Mouse (Mus musculus): ENCODE results near the gene Hsd17b13. TPM values are rescaled to one million over a fixed set of nuclear protein-coding genes. Genes with fewer than 3 reads are reported as not detected.

Hsd17b13 gene
- polyA plus RNA-seq, 1 experiment: 5.7 TPM

DNA sequence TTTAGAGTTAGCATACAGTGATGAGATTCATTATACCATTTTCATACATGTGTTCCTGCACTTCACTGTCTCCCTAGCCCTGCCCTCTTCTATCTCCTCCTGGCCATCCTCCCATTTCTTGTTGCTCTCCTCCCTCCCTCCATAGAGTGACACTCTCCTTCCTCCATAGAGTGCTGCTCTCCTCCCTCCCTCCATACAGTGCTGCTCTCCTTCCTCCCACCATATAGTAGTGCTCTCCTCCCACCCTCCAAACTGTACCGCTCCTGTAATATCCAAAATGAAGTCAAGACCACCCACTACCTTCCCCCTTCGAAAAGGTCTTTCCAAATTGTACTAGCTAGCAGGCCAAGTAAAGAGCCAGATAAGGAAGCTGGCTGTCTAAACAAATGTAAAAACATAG lies 53.5 kb downstream of the Hsd17b13 start:
- H3K4me3 ChIP-seq (ENCODE audit: low read depth, low read length): no peak overlapping the region
- no peak overlapping the region for H3K27ac ChIP-seq (ENCODE audit: insufficient read depth, low read depth, low read length)
- 75% methylated on average over 2 of the region's 2 CpGs for WGBS
- H3K36me3 ChIP-seq (ENCODE audit: control insufficient read depth, insufficient read depth, low read length): no peaks in the 10 kb centered on the region
- H3K27me3 ChIP-seq (ENCODE audit: control insufficient read depth, insufficient read depth, low read length): no peaks in the 10 kb centered on the region
- no peak for TF ChIP-seq CTCF (IDR thresholded peaks at IDR 0.05; ENCODE audit: extremely low read depth, insufficient read length, insufficient replicate concordance, low read depth, low read length)
- TF ChIP-seq POLR2A (IDR thresholded peaks at IDR 0.05; ENCODE audit: low read depth, low read length): no peak
- H3K4me1 ChIP-seq (ENCODE audit: control insufficient read depth, insufficient read depth, insufficient read length, low read length): no peaks in the 10 kb centered on the region

DNA sequence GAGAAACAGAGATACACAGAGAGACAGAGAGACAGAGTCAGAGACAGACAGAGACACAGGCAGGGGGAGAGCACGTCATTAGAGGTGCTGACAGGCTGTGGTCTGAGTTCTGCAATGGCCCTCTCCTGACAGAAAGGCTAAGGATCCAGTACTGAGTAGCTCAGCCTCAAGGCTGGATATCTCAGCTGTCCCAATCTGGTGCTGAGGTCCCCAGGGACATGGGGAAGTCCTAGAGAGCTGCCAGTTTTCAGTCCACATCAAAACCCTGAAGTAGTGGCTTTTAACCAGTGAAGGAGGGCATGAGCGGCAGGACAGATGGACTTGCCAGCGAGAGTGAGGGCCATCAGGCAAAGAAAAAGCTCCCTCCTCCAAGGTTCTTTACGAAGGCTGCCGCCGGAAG lies 54.1 kb downstream of the Hsd17b13 start:
- Histone ChIP-seq H3K4me1 (ENCODE audit: control insufficient read depth, insufficient read depth, insufficient read length, low read length) (no peaks in the 10 kb centered on the region), H3K27ac (ENCODE audit: insufficient read depth, low read depth, low read length) (no peak overlapping the region), H3K36me3 (ENCODE audit: control insufficient read depth, insufficient read depth, low read length) (no peaks in the 10 kb centered on the region), H3K4me3 (ENCODE audit: low read depth, low read length) (no peak overlapping the region), H3K27me3 (ENCODE audit: control insufficient read depth, insufficient read depth, low read length) (no peaks in the 10 kb centered on the region)
- WGBS: 38% methylated on average over 6 of the region's 6 CpGs
- TF ChIP-seq CTCF (IDR thresholded peaks at IDR 0.05; ENCODE audit: extremely low read depth, insufficient read length, insufficient replicate concordance, low read depth, low read length) (no peak), POLR2A (IDR thresholded peaks at IDR 0.05; ENCODE audit: low read depth, low read length) (no peak)

DNA sequence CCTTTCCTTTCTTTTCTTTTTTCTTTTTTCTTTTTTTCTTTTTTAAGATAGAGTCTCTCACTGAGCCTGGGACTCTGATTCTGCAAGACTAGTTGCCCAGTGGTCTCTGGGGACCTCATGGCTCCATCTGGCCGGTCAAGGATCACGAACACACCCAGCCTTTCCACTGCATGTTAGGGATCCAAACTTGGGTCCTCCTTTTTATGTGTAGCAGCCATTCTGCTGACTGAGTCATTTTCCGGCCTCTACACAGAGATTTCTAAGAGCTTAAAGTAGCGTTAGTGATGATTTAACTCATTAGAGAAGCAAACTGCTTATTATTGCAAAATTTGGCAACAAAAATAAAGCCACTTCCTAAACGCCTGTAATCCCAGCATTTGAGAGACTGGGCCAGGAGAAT lies 54.8 kb downstream of the Hsd17b13 start:
- Histone ChIP-seq H3K4me3 (ENCODE audit: low read depth, low read length) (no peak overlapping the region), H3K27me3 (ENCODE audit: control insufficient read depth, insufficient read depth, low read length) (no peaks in the 10 kb centered on the region), H3K27ac (ENCODE audit: insufficient read depth, low read depth, low read length) (no peak overlapping the region), H3K36me3 (ENCODE audit: control insufficient read depth, insufficient read depth, low read length) (no peaks in the 10 kb centered on the region), H3K4me1 (ENCODE audit: control insufficient read depth, insufficient read depth, insufficient read length, low read length) (0 out of 2 replicates have a peak, but pooled peaks cover 2% of the 10 kb centered on the region)
- no peak for TF ChIP-seq POLR2A (IDR thresholded peaks at IDR 0.05; ENCODE audit: low read depth, low read length)
- TF ChIP-seq CTCF (IDR thresholded peaks at IDR 0.05; ENCODE audit: extremely low read depth, insufficient read length, insufficient replicate concordance, low read depth, low read length): no peak
- WGBS: 80% methylated on average over 5 of the region's 5 CpGs

DNA sequence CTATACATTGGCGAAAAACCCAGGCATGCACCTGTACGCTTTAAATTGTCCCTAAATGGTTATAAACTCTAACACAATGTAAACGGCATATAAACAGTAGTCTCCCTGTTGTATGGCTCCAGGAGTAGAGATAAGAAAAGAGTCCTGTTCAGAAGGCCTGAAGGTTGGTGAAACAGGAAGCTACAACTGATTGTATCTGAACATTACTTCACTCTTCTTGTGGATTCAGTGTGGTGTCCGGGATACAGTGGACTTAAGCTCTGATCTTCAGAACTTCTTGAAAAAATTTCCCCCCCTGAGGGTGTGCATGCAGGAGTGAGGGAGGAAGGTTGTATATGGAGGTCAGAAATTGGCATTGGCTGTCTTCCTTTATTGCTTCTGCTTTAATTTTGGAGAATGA lies 57.7 kb downstream of the Hsd17b13 start:
- no peaks in the 10 kb centered on the region for H3K27me3 ChIP-seq (ENCODE audit: control insufficient read depth, insufficient read depth, low read length)
- H3K27ac ChIP-seq (ENCODE audit: insufficient read depth, low read depth, low read length): no peak overlapping the region
- 0 out of 2 replicates have a peak, but pooled peaks cover 2% of the 10 kb centered on the region for H3K4me1 ChIP-seq (ENCODE audit: control insufficient read depth, insufficient read depth, insufficient read length, low read length)
- WGBS: 24% methylated on average over 4 of the region's 4 CpGs
- H3K36me3 ChIP-seq (ENCODE audit: control insufficient read depth, insufficient read depth, low read length): no peaks in the 10 kb centered on the region
- no peak for TF ChIP-seq POLR2A (IDR thresholded peaks at IDR 0.05; ENCODE audit: low read depth, low read length)
- TF ChIP-seq CTCF (IDR thresholded peaks at IDR 0.05; ENCODE audit: extremely low read depth, insufficient read length, insufficient replicate concordance, low read depth, low read length): no peak
- no peak overlapping the region for H3K4me3 ChIP-seq (ENCODE audit: low read depth, low read length)

DNA sequence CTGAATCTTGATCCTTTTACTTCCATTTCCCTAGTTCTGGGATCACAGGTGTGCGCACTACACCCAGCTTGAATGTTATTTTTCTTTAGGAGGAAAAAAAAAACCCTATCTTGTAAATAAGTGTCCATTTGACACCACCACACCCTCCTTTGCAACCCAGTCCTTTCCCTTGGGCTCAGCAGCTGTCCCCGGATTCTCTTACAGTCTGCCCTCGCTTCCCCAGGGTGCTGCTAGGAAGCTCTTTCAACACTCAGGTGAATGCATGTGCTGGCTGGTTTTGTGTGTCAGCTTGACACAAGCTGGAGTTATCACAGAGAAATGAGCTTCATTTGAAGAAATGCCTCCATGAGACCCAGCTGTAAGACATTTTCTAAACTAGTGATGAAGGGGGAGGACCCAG lies 59.0 kb downstream of the Hsd17b13 start:
- Histone ChIP-seq H3K4me1 (ENCODE audit: control insufficient read depth, insufficient read depth, insufficient read length, low read length) (0 out of 2 replicates have a peak, but pooled peaks cover 2% of the 10 kb centered on the region), H3K27ac (ENCODE audit: insufficient read depth, low read depth, low read length) (no peak overlapping the region), H3K36me3 (ENCODE audit: control insufficient read depth, insufficient read depth, low read length) (no peaks in the 10 kb centered on the region), H3K4me3 (ENCODE audit: low read depth, low read length) (no peak overlapping the region), H3K27me3 (ENCODE audit: control insufficient read depth, insufficient read depth, low read length) (no peaks in the 10 kb centered on the region)
- no peak for TF ChIP-seq CTCF (IDR thresholded peaks at IDR 0.05; ENCODE audit: extremely low read depth, insufficient read length, insufficient replicate concordance, low read depth, low read length)
- no peak for TF ChIP-seq POLR2A (IDR thresholded peaks at IDR 0.05; ENCODE audit: low read depth, low read length)
- 54% methylated on average over 3 of the region's 3 CpGs for WGBS

DNA sequence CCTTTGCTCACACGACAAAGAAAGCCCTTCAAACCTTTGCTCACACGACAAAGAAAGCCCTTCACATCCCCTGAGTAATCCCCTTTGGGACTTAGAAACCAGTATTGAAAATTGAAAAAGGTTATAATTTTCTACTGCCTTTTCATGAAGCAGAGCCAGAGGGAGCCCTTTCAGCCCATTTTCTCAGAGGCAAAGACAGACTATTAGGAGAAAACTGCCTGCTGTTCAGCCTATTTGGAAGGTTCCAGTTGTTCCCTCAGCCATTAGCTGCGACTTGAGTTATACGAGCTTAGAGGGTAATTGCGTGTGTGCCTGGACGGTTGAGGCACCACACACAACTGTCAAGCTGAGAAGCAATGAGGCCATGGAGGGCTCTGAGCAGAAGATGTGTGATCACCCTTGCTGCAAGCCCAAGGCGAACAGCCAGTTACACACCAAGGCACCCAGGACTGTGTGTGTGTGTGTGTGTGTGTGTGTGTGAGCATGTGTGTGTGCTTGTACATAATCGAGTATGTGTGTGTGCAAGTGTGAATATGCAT lies 59.8 kb downstream of the Hsd17b13 start:
- TF ChIP-seq POLR2A (IDR thresholded peaks at IDR 0.05; ENCODE audit: low read depth, low read length): no peak
- no peak for TF ChIP-seq CTCF (IDR thresholded peaks at IDR 0.05; ENCODE audit: extremely low read depth, insufficient read length, insufficient replicate concordance, low read depth, low read length)

DNA sequence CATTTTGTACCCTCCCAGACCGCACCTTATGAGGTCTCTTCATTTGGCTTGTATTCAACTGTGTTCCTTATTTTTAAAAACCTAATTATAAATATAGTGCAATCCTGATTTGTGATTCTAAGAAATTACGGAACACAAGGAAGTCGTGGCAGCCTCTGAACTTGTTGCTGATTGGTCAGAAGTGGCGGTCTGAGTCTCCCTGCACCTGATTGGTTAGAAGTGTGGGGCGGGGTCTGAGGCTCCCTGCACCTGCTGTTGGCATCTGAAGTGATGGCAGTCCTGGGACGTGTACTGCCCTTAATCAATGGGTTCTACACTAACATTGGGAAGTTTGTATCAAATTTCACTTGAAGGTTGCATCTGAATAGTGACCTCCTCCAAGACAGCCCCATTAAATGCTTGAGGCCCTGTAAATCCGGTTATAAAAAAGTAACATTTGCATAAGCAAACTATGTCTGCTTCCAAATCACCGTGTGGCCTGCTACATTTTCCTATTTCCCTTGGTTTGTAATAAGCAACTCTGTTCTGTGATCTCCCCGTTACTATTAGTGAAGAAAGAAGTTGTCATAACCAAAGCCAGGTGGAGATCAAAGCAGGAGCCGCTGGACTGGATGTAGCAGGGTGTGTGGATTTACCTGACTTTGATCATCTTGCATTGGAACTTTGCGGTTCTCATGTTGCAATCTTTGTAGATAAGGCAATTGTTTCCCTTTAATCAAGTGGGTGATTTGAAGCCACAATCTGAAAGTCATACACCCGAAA lies 60.4 kb downstream of the Hsd17b13 start:
- Histone ChIP-seq H3K4me1 (ENCODE audit: control insufficient read depth, insufficient read depth, insufficient read length, low read length) (0 out of 2 replicates have a peak, but pooled peaks cover 2% of the 10 kb centered on the region), H3K27ac (ENCODE audit: insufficient read depth, low read depth, low read length) (no peak overlapping the region), H3K36me3 (ENCODE audit: control insufficient read depth, insufficient read depth, low read length) (no peaks in the 10 kb centered on the region), H3K4me3 (ENCODE audit: low read depth, low read length) (no peak overlapping the region), H3K27me3 (ENCODE audit: control insufficient read depth, insufficient read depth, low read length) (no peaks in the 10 kb centered on the region)
- TF ChIP-seq CTCF (IDR thresholded peaks at IDR 0.05; ENCODE audit: extremely low read depth, insufficient read length, insufficient replicate concordance, low read depth, low read length) (no peak), POLR2A (IDR thresholded peaks at IDR 0.05; ENCODE audit: low read depth, low read length) (no peak)
- 22% methylated on average over 12 of the region's 12 CpGs for WGBS

More for the DNA sequence above, 59.8 kb downstream of the Hsd17b13 start:
- H3K27me3 ChIP-seq (ENCODE audit: control insufficient read depth, insufficient read depth, low read length): no peaks in the 10 kb centered on the region
- no peak overlapping the region for H3K27ac ChIP-seq (ENCODE audit: insufficient read depth, low read depth, low read length)
- 33% methylated on average over 8 of the region's 8 CpGs for WGBS
- H3K4me1 ChIP-seq (ENCODE audit: control insufficient read depth, insufficient read depth, insufficient read length, low read length): 0 out of 2 replicates have a peak, but pooled peaks cover 2% of the 10 kb centered on the region
- H3K36me3 ChIP-seq (ENCODE audit: control insufficient read depth, insufficient read depth, low read length): no peaks in the 10 kb centered on the region
- no peak overlapping the region for H3K4me3 ChIP-seq (ENCODE audit: low read depth, low read length)

Measured in small intestine, adult 2 months (tissue).